Mouse (Mus musculus) layer of hippocampus, adult 6 months (tissue): ENCODE results near the gene Gtf2ird2. TPM values are rescaled to one million over a fixed set of nuclear protein-coding genes. Genes with fewer than 3 reads are reported as not detected.

Experiments
- long read RNA-seq, 2 experiments: library from polyadenylated mRNA; unstranded; transcript quantifications; one replicate each; pipeline ENCODE4 v2.0.0; 2019 to 2020
- polyA plus RNA-seq: library from polyadenylated mRNA; unstranded; fragments of <200 nt; fragmentation: Nextera tagmentation; gene quantifications from 2 replicates; pipeline ENCODE4 v1.2.3, GENCODE M21; 2021

Gtf2ird2 gene
- polyA plus RNA-seq, result 4.2 and 4.5 TPM in 2 replicates
- long read RNA-seq, experiment 1, transcript Gtf2ird2-201 (16 exons, 3,482 nt), result major isoform, 5 of 10 reads
- long read RNA-seq, experiment 1, partial matches to known transcripts, result 2 of 10 reads
- long read RNA-seq, experiment 1, other reads (novel, unspliced or antisense), result 3 of 10 reads
- long read RNA-seq, experiment 2, transcript Gtf2ird2-201 (16 exons, 3,482 nt), result major isoform, 27 of 39 reads
- long read RNA-seq, experiment 2, partial matches to known transcripts, result 6 of 39 reads
- long read RNA-seq, experiment 2, other reads (novel, unspliced or antisense), result 6 of 39 reads

GRCm38 (mm10) chr5:134183880-134184808 is at the start of gene Gtf2ird2:
Gene Gtf2ird2, plus strand, starts transcription at chr5:134184019.

GRCm38 (mm10) chr5:134176169-134176881 is 7.5 kb upstream of the Gtf2ird2 start, which contains the start of gene Rcc1l:
Gene Rcc1l, minus strand, starts transcription at chr5:134176774.

GRCm38 (mm10) chr5:134229391-134229790 is 45.6 kb downstream of the Gtf2ird2 start, which contains the start of gene Ncf1:
Gene Ncf1, minus strand, starts transcription at chr5:134229625.

Other genes starting within 250 kb of the Gtf2ird2 start
- 19.4 and 33.4 TPM in 2 replicates for gene Castor2, start 84.3 kb upstream of the Gtf2ird2 start, polyA plus RNA-seq
- gene Rcc1l, start 7.2 kb upstream of the Gtf2ird2 start, polyA plus RNA-seq, result 9.4 and 10.6 TPM in 2 replicates
- 3.3 and 3.4 TPM in 2 replicates for gene Ncf1, start 45.6 kb downstream of the Gtf2ird2 start, polyA plus RNA-seq
- 38.7 and 44.0 TPM in 2 replicates for gene Gtf2i, start 130.7 kb downstream of the Gtf2ird2 start, polyA plus RNA-seq